Mouse (Mus musculus): ENCODE results near the gene Pdcl.

DNA sequence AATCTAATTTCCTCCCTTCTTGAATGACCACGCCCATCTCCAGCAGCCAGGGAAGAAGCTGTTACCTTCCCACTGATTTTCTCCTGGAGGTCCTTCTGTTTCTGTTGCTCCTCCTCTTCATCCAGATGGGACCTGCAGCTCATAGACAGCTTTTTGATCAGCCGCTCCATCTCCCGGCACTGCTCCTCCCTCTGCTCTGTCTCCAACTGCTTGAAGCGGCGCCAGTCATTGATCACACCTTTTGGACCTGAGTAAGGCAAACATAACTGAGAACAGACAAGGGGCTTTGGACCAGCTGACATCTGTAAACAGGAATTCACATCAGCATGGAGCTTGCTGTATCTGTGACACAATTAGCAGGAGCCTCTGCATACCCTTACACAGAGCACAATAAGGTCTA, 3.6 kb downstream of the Pdcl start:
- TF ChIP-seq CTCF (IDR thresholded peaks at IDR 0.05; ENCODE audit: low read depth) (no peak), EP300 (IDR thresholded peaks at IDR 0.05; ENCODE audit: low read depth) (no peak)

Data from liver, embryonic 14.5 days (tissue).